ENCODE assay signal across 13 mouse cellular contexts in the genomic region with DNA sequence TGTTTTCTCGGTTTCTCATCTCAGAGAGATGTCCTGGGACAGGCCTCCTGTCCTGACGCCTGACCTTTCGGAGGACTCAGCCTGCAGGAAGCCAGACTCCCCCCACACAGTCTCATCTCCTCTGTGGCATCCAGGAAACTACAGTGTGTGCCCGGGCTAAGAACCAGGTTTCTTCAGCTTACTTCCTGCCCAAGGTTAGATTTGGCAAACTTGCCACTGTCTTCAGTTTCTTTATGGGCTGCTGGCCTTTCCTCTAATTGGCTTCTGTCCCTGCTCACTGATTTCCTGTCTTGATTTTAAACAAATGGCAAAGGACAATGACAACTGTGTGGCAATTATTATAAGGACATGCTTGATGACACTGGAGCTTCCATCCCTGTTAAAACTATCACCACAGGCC. TPM values are rescaled to one million over a fixed set of nuclear protein-coding genes. Genes with fewer than 3 reads are reported as not detected.
DNase-seq lines count a peak whose midpoint lies in the region; ATAC-seq and TF ChIP-seq lines count a peak whose summit lies in the region.
"Had no signal": no experiment of that assay in that cellular context is flagged by ENCODE, and none has a peak within 500 bp of the region (broad histone marks: within the 10 kb centered on the region; RNA-seq: fewer than 3 reads in every experiment).

No protein-coding gene starts in this region.

- 59% methylated on average over 4 of the region's 4 CpGs for WGBS in kidney, adult 2 months
- 52% methylated on average over 4 of the region's 4 CpGs for WGBS in kidney, embryonic 14.5 days
- WGBS in hindbrain, embryonic 16.5 days, result 75% methylated on average over 4 of the region's 4 CpGs
- WGBS in cerebellum, adult 2 months, result 68% methylated on average over 4 of the region's 4 CpGs

- H3K4me3 ChIP-seq in kidney, adult 2 months (ENCODE audit: insufficient read depth, low read depth, low read length), result no peak overlapping the region
- no peak overlapping the region for H3K4me3 ChIP-seq in kidney, embryonic 14.5 days (ENCODE audit: low read length)
- no peak overlapping the region for H3K4me3 ChIP-seq in hindbrain, embryonic 16.5 days (ENCODE audit: low read length)
- no peak overlapping the region for H3K4me3 ChIP-seq in cerebellum, adult 2 months (replicated peaks; ENCODE audit: insufficient read depth, low read depth, low read length)
- H3K4me3 ChIP-seq: heart, embryonic 13.5 days; megakaryocyte, embryonic 14.5 days; myocyte had no signal

- no peaks in the 10 kb centered on the region; the same call in 1 of the 2 replicates for H3K4me1 ChIP-seq in kidney, adult 2 months (ENCODE audit: control insufficient read depth, insufficient read depth, low read length)
- peaks cover 12% of the 10 kb centered on the region for H3K4me1 ChIP-seq in kidney, embryonic 14.5 days (ENCODE audit: control insufficient read depth, insufficient read depth, low read length)
- no peaks in the 10 kb centered on the region for H3K4me1 ChIP-seq in hindbrain, embryonic 16.5 days (ENCODE audit: control insufficient read depth, insufficient read depth, low read depth, low read length)
- H3K4me1 ChIP-seq in cerebellum, adult 2 months (ENCODE audit: control insufficient read depth, insufficient read depth, low read length), result no peaks in the 10 kb centered on the region

- no peaks in the 10 kb centered on the region for H3K9me3 ChIP-seq in kidney, embryonic 14.5 days (ENCODE audit: control insufficient read depth, low read length)
- no peaks in the 10 kb centered on the region for H3K9me3 ChIP-seq in hindbrain, embryonic 16.5 days (ENCODE audit: control insufficient read depth, low read length)
- H3K9me3 ChIP-seq: heart, embryonic 13.5 days had no signal

- H3K36me3 ChIP-seq in kidney, adult 2 months (ENCODE audit: control insufficient read depth, insufficient read depth, low read length), result no peaks in the 10 kb centered on the region
- no peaks in the 10 kb centered on the region for H3K36me3 ChIP-seq in kidney, embryonic 14.5 days (ENCODE audit: control insufficient read depth, insufficient read depth, low read length)
- H3K36me3 ChIP-seq in hindbrain, embryonic 16.5 days (ENCODE audit: control insufficient read depth, insufficient read depth, low read length), result no peaks in the 10 kb centered on the region
- H3K36me3 ChIP-seq: heart, embryonic 13.5 days had no signal

- H3K9ac ChIP-seq in kidney, embryonic 14.5 days (ENCODE audit: low read depth, low read length), result no peak overlapping the region
- H3K9ac ChIP-seq in hindbrain, embryonic 16.5 days (ENCODE audit: low read depth, low read length), result no peak overlapping the region
- H3K9ac ChIP-seq: heart, embryonic 13.5 days had no signal

- H3K27ac ChIP-seq in kidney, adult 2 months (ENCODE audit: insufficient read depth, low read depth, low read length), result no peak overlapping the region
- no peak overlapping the region for H3K27ac ChIP-seq in kidney, embryonic 14.5 days (ENCODE audit: low read depth, low read length)
- no peak overlapping the region for H3K27ac ChIP-seq in hindbrain, embryonic 16.5 days (ENCODE audit: low read depth, low read length)
- H3K27ac ChIP-seq in cerebellum, adult 2 months (ENCODE audit: insufficient read depth, low read length), result no peak overlapping the region
- H3K27ac ChIP-seq: heart, embryonic 13.5 days had no signal

- no peak for ATAC-seq in kidney, embryonic 14.5 days (ENCODE audit: low FRiP score, low TSS enrichment)
- ATAC-seq in granulocyte monocyte progenitor cell, adult 5-6 weeks (replicated peaks; ENCODE audit: poor library complexity, severe bottlenecking), result peak; percentile 20
- no peak for ATAC-seq in hindbrain, embryonic 16.5 days

- peak; percentile 45 to 65 for DNase-seq in adrenal gland, adult (ENCODE audit: inconsistent age in 2 of 2, low spot score in 1 of 2)
- no peak for DNase-seq in adrenal gland, postnatal 25 days
- DNase-seq in kidney, adult 2 months, result peak; percentile 79
- peak; percentile 82 for DNase-seq in lung, postnatal 25 days (ENCODE audit: low spot score)
- no peak for DNase-seq in cerebellum, adult 2 months
- DNase-seq: cerebellum, adult 11 months had no signal

- no peak overlapping the region for H3K4me2 ChIP-seq in kidney, embryonic 14.5 days (replicated peaks; ENCODE audit: low read depth, low read length)
- no peak overlapping the region for H3K4me2 ChIP-seq in hindbrain, embryonic 16.5 days (ENCODE audit: low read length)
- H3K4me2 ChIP-seq: heart, embryonic 13.5 days had no signal

- no peak for TF ChIP-seq CTCF in kidney, adult 2 months (conservative IDR thresholded peaks at IDR 0.05; ENCODE audit: insufficient read depth, insufficient read length, low read depth, low read length)
- TF ChIP-seq CTCF in cerebellum, adult 2 months (IDR thresholded peaks at IDR 0.05; ENCODE audit: borderline replicate concordance, insufficient read depth, low read depth, low read length), result no peak

- H3K27me3 ChIP-seq in kidney, adult 2 months (replicated peaks; ENCODE audit: control insufficient read depth, insufficient read depth, low read length), result no peaks in the 10 kb centered on the region
- H3K27me3 ChIP-seq in kidney, embryonic 14.5 days (ENCODE audit: control insufficient read depth, insufficient read depth, low read length), result no peaks in the 10 kb centered on the region
- H3K27me3 ChIP-seq in hindbrain, embryonic 16.5 days (replicated peaks; ENCODE audit: control insufficient read depth, insufficient read depth, low read length), result no peaks in the 10 kb centered on the region
- no peaks in the 10 kb centered on the region for H3K27me3 ChIP-seq in cerebellum, adult 2 months (ENCODE audit: control insufficient read depth, insufficient read depth, low read length)
- H3K27me3 ChIP-seq: heart, embryonic 13.5 days had no signal

- no peak for TF ChIP-seq POLR2A in kidney, adult 2 months (IDR thresholded peaks at IDR 0.05; ENCODE audit: low read depth, low read length)
- TF ChIP-seq POLR2A in cerebellum, adult 2 months (IDR thresholded peaks at IDR 0.05; ENCODE audit: borderline replicate concordance, insufficient read depth, low read length), result no peak

RNA-seq across cellular contexts. Expression of gene Rfx8, which starts 10.2 kb away (rescaled TPM):
- 0.39 TPM in 1 of 2 replicates, not detected in the other for total RNA-seq in adrenal gland, postnatal 25 days (2021)
- polyA plus RNA-seq in kidney, adult 2 months (2012; rRNA removed), result not detected in 2 replicates
- 0.18 TPM in 1 of 2 replicates, not detected in the other for polyA plus RNA-seq in kidney, embryonic 14.5 days (2014; fragmentation: Nextera tagmentation; extraction: Ambion mirVana)
- not detected in 2 replicates for total RNA-seq in granulocyte monocyte progenitor cell, adult 5-6 weeks (2014; fragmentation: Nextera tagmentation)
- 0.86 TPM in 1 of 2 replicates, not detected in the other for total RNA-seq in granulocyte monocyte progenitor cell, adult 5-6 weeks (2017)
- 0.23 and 0.30 TPM in 2 replicates for polyA plus RNA-seq in hindbrain, embryonic 16.5 days (2015; fragmentation: Nextera tagmentation; extraction: Ambion mirVana)
- 0.26 and 0.29 TPM in 2 replicates for polyA plus RNA-seq in cerebellum, adult 2 months (2012; rRNA removed)
- total RNA-seq: ES-E14 had no signal

RNA-seq across cellular contexts. Expression of gene Creg2, which starts 59.3 kb away (rescaled TPM):
- total RNA-seq in adrenal gland, postnatal 25 days (2021), result 0.14 and 0.18 TPM in 2 replicates
- polyA plus RNA-seq in kidney, adult 2 months (2012; rRNA removed), result 0.04 and 0.09 TPM in 2 replicates
- polyA plus RNA-seq in kidney, embryonic 14.5 days (2014; fragmentation: Nextera tagmentation; extraction: Ambion mirVana), result 0.04 TPM in 1 of 2 replicates, not detected in the other
- not detected in 2 replicates for total RNA-seq in granulocyte monocyte progenitor cell, adult 5-6 weeks (2014; fragmentation: Nextera tagmentation)
- not detected in 2 replicates for total RNA-seq in granulocyte monocyte progenitor cell, adult 5-6 weeks (2017)
- polyA plus RNA-seq in hindbrain, embryonic 16.5 days (2015; fragmentation: Nextera tagmentation; extraction: Ambion mirVana), result 9.4 and 12.5 TPM in 2 replicates
- 6.0 and 8.2 TPM in 2 replicates for polyA plus RNA-seq in cerebellum, adult 2 months (2012; rRNA removed)
- polyA plus RNA-seq: heart, embryonic 13.5 days; myocyte had no signal

Comparison
In these comparisons a context has a peak if more than half of its experiments do, and no peak if none do; other contexts are left out.
1. DNase-seq: peak in adrenal gland, adult (2 of 2), kidney, adult 2 months (single experiment) and lung, postnatal 25 days (single experiment); none in adrenal gland, postnatal 25 days (single experiment) and cerebellum, adult 2 months (0 of 2).